Mouse (Mus musculus) gastrocnemius, postnatal 36 days (tissue): ENCODE measurements at regions not wholly inside any gene's neighbourhood (a gene's known extent, or its start where the extent isn't known, plus 50 kb on each side); places are given as distances from the start of the nearest gene placed in this dataset.

ENCODE experiments used
- DNase-seq, 2 experiments: peaks; one replicate each; pipeline ENCODE4 v3.0.0; 2022
- intact Hi-C: fragments of 180-260 bp; cut with DNase I; formaldehyde crosslinking; loops from one replicate; pipeline ENCODE4 v1.15.1; 2025

DNA sequence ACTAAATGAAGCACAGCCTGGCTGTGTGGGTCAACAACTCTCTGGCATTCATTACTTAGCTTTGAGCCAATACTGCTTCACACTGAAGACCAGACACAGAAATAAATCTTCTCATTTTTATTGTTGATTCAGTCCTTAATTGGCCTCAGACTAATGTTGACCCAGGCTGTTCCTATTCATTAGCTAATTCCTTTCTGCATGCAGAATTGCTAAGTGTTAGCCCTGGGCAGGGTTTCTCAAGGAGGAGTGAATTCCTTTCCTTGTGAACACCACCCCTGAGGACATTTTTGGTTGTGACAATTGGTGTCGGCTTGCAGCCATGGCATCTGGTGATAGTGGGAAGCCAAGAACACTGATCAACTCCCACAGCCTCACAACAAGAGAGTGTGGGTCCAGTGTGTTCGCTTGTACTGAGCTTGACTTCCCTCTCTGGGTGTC, 179.5 kb downstream of the Cavin4 start:
- intact Hi-C loops: no loop called here
- peak; percentile 24 to 51 for DNase-seq

DNA sequence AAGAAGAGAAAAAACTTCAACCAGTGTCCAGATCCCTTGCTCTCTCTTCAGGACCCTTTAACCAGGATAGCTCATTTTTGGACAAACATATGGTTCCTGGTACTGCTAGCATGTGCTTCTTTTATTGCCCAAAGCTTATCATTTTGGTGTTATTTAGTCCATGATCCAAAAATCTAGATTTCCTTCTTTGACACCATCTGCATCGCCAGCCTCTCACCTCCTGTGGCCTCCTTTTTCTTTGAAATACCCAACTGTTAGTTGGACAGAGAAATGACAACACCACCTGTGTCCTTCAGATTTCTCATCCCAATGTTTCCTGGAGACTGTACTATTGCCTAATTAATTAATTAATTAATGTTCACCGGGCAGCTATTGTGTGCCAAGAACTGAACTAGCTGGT, 188.0 kb upstream of the Plppr1 start:
- no peak for DNase-seq
- intact Hi-C loops: no loop called here

DNA sequence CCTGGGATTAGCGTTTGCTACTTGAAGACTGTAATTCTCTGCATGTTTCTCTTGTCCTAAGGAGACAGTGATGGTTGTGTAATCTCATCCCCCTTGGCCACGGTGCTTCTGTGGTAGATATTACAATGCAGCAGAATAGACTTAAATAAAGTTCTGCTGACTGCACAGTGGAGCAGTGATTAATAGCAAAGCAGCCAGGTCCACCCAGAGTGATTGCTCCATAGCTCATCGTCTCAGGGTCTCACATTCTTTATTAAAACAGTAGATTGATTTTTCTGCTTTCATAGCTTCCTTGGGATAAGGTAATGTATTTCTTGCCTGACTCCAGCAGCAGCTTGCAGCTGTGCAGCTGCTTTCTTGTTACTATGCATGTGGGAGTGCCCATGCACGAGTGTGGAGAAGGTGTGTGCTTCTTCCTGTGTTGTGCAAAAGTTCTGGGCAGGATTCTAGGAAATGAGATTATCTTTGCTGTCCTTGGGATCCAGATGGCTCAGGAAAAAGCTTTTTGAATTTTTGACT, 169.9 kb upstream of the Plppr1 start:
- no peak for DNase-seq
- intact Hi-C loops: no loop called here

DNA sequence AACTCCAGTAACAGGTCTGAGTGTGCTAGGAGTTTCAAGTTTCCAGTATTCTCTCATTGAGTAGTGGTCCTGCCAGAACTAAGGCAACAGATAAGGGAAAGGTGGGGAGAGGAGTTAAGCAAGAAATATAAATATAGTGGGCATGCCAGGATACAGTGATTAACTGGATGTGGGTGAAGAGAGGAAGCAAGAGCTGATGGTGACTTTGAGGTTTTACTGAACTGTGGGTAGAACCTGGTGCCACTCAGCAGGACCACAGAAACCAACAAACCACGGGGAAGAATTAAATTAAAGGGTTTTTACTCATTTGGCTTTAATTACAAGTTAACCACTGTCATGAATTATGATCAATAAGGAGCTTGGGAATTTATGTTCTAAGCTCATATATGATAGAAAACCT, 154.5 kb upstream of the Plppr1 start:
- intact Hi-C loops: no loop called here
- DNase-seq: no peak

DNA sequence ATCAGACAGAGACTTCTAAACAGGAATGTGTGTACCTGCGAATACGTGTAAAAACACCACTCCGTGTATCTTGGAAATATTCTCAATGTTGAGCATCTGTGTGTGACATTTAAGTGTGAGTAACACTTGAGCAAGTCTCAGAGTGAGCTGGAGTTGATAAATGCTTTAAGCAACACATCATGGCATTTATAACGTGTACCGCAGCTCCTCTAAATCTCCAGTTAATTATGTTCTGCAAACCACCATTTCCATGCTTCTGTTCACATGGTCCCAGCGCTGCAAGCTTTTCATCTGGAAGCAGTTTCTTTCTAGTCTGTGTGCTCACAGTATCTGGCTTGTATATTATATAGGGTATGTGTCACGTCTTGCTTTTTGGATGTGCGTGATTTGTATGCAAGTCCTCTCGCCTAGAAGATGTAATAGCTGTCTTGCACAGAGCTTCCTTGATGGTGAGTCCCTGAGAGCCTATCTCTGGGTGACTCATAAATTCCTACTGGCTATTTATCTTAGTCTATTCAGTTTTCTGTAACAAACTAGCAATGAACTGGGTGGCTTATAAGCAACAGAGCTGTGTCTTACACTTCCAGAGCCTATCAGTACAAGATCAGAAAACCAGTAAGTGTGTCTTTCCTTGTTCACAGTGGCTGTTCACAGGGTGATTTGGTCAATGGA, 153.7 kb upstream of the Plppr1 start:
- intact Hi-C loops: no loop called here

DNA sequence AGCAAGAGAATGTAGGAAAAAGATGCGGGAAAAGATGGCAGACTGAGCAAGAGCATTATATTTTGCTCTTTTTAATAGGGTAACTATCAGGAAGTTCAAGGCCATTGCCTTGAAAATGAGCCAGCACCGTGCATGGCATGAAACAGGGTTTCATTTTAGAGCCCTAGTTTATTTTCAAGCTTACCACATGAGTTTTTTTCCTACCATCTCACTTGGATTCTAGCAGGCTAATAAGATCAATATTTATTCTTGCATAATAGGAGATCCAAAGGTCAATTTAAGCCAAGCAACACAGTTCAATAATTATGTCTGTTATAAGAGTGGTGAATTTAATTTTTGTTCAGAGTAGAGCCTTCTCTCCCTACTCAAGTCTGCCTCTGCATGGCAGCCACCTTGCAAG, 149.9 kb upstream of the Plppr1 start:
- intact Hi-C loops: no loop called here
- DNase-seq: no peak

More for the DNA sequence above, 153.7 kb upstream of the Plppr1 start:
- DNase-seq: no peak

DNA sequence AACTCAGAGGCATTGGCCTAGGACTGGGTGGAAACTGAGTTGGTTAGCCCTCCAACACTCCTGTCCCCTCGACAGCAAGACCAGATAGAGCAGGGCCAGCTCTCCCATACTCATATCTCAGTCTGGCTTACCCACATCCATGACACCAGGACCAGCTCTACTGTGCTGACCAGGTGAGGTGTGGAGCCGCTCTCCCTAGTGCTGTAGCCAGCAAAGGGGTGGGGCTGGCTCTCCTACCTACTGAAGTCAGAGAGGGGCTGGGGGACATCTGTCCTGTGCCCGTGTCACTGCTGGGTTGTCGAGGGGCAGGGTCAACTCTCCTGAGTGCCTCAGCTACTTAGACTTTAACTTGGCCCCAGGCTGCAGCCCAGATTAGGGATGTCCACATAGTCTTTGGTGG, 145.8 kb upstream of the Plppr1 start:
- intact Hi-C loops: no loop called here
- DNase-seq: no peak

DNA sequence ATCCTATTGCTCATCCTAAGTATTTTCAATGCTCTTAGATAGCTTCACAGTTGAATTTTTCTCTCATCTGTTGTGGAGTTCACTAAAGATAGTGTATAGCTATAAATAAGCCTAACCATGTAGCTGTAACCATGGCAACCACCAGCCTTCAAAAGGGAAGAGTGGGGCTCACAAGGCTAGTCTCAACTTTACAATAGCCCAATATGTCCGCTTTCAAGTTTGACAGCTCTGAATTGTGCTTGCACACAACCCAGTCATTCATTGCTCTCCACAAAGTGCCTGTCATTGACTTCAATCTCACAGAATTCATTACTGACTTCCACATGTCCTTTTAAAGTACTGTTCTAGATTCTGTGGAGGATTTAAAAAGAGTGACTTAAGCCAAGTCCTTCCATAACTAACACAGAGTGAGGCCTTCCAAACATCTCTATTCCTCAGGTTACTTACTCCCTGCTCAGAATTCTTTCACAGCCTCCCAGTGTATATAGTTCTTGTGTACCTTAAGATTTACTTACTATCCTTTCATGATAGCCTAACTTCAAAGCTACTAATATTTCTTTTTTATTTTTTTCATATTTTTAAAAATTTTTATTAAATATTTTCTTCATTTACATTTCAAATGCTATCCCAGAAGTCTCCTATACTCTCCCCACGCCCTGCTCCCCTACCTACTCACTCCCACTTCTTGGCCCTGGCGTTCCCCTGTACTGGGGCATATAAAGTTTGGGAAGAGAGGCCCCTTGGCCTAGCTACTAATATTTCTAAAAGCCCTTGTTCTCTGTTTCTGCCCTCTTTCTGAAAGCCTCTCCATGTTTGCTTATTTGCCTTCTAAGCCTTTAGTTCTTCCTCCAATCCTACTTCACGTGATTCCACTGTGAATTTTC, 134.3 kb upstream of the Plppr1 start:
- intact Hi-C loops: no loop called here
- no peak for DNase-seq

DNA sequence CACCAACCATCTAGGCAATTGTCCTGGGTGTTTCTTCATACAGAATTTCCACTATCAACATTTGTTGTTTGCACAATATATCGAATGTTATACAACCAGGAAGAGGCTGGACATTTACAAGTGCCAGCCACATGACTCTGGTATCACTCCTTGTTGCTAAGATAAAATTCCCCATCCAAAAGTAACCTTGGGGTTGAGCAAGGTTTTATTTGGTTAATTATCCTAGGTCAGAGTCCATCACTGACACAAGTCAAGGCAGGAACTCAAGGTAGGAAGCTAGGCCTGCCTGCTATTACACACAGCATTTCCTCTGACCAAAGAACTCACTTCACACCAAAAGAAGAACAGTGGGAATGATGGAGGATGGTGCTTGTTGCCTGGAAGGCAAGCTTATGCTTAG, 120.7 kb upstream of the Plppr1 start:
- DNase-seq: no peak
- intact Hi-C loops: no loop called here

DNA sequence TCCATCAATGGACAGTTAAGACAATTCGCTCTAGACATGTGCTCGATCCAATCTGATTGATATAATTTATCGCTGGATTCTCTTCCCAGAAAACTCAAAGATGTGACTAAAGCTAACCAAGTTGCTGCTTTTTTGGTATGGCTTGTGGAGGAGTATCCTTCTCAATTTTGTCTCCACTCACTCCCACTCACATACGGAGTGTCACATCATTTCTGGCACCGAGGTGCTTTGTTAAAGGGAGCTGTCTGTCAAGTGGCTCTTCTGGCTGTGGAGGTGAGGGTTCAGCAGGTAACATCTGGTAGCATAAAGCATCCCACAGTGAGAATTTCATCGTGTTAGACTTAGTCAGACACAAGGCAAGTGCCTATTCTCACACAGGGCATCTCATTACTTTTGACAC, 120.2 kb upstream of the Plppr1 start:
- no peak for DNase-seq
- intact Hi-C loops: no loop called here

DNA sequence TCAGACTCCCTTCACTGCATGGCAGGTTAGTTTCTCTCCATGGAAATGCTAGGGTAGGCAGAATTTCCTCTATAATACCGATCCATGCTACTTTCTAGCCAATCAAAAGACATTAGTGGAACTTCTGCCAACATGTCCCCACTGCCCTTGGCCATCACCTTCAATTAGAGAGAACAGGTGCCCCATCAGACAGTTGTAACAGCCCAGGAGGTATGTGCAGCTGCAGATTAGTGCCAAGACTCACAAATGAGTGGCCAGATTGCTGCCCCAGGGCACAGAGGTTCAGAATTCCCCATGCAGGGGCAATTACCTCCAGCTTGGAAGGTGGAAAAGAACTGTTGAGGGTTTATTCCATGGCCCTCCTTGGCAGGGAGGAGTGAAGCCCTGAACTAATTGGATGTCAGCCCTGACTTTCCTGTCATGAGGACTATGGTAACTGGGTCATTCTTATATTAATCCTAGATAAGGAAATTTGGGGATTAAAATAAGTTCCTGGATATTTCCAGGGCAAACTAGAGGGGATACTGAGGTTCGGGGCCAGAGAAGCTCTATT, 113.7 kb upstream of the Plppr1 start:
- DNase-seq: no peak
- intact Hi-C loops: no loop called here

DNA sequence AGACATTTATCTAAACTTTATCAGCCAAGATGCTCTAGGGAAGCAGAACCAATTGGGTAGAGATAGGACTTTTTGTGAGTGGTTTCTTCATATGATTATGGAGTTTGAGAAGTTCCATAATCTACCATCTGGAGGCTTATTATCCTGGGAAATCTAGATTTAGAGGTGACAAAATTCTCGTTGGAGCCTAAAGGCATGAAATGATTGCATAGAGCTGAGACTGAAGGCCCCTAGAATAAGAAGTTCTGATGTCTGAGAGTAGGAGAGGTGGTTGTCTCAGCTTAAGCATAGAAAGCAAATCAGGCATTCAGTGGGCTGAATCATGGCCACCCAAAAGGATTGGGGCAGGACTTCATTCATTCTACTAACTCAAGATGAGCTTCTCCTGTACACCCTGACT, 106.1 kb upstream of the Plppr1 start:
- intact Hi-C loops: no loop called here

DNA sequence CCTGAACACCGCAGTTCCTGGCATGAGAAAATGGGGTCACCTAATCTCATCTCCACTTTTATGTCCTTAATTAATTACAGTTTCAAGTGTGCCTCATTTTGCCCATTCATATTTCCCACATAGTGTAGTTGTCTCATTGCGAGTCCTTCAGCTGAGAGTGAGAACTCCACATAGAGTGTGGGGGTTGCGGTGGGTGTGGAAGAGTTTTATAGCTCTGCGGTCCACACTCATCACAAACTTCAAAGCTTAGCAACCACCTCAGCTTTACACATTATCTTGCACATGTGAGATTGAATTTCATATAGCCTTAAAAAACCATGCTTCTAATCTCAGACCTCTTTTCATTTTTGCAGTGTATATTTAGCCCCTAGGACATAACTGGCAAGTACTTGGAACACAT, 83.3 kb upstream of the Plppr1 start:
- intact Hi-C loops: no loop called here
- no peak for DNase-seq

More for the DNA sequence above, 106.1 kb upstream of the Plppr1 start:
- DNase-seq: no peak

DNA sequence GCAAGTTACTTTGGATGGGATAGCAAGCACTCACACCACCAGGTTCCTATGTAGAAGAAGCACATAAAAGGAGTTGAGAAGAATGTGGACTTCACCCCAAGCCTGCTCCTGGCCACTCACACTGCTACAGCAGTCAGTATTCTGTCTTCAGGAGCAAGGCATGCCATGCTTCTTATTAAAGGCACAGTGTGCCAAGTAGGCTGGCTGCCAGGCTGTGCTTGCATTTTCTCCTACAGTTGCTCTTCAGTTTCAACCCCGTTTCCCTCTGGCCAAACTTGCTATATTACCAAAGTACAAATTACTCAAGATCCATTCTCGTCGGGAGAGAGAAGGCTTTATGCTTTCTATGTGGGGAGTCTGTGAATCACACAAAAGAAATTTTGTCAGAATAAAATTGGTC, 67.1 kb upstream of the Plppr1 start:
- no peak for DNase-seq
- intact Hi-C loops: no loop called here
